Mouse (Mus musculus) brain, embryonic 14.5 days (tissue): ENCODE results near the gene Cdc42bpg. TPM values are rescaled to one million over a fixed set of nuclear protein-coding genes. Genes with fewer than 3 reads are reported as not detected.
A peak's percentile ranks its signal among the peaks of the same experiment; 100 is the strongest.

Experiments
- DNase-seq: peaks from one replicate; pipeline ENCODE4 v3.0.0-alpha.2; 2011; ENCODE audit warnings: low read depth
- CTCF ChIP-seq: fragments of 200-500 bp; IDR thresholded peaks from 2 replicates; pipeline ENCODE4 v1.5.1; 2012; ENCODE audit warnings: inconsistent platforms, mild to moderate bottlenecking, moderate library complexity, borderline replicate concordance; ENCODE audit not compliant: insufficient read depth, insufficient read length; ENCODE audit errors: extremely low read depth
- POLR2A ChIP-seq: fragments of 200-500 bp; IDR thresholded peaks from 2 replicates; pipeline ENCODE4 v1.6.1; 2012; ENCODE audit warnings: mild to moderate bottlenecking, inconsistent platforms, borderline replicate concordance; ENCODE audit not compliant: poor library complexity, insufficient read depth, insufficient read length, severe bottlenecking; ENCODE audit errors: extremely low read depth
- polyA plus RNA-seq: library from polyadenylated mRNA; depleted of rRNA; stranded (reverse); fragments of >200 nt; gene quantifications from 2 replicates; pipeline ENCODE4 v1.2.3, GENCODE M21; 2012; rRNA removed

Cdc42bpg gene
- polyA plus RNA-seq, 1 experiment: 6.5 TPM

DNA sequence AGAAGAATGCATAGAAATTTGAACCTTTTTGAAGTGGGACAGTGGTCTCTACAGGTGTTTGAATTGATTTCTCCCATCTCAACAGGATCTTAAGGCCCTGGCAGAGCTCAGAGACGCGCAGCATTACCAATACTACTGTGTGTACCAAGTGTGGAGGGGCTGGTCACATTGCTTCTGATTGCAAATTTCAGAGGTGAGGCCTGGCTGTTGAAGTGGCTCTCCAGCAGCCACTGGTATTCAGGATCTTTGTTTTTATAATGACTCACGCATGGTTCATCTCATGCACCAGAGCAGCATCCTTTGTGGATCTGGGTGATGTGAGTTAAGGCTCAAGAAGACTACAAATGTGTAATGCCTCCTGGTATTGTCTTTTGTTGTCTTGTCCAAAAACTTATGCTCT is 66.2 kb downstream of the Cdc42bpg start:
- DNase-seq: no peak

DNA sequence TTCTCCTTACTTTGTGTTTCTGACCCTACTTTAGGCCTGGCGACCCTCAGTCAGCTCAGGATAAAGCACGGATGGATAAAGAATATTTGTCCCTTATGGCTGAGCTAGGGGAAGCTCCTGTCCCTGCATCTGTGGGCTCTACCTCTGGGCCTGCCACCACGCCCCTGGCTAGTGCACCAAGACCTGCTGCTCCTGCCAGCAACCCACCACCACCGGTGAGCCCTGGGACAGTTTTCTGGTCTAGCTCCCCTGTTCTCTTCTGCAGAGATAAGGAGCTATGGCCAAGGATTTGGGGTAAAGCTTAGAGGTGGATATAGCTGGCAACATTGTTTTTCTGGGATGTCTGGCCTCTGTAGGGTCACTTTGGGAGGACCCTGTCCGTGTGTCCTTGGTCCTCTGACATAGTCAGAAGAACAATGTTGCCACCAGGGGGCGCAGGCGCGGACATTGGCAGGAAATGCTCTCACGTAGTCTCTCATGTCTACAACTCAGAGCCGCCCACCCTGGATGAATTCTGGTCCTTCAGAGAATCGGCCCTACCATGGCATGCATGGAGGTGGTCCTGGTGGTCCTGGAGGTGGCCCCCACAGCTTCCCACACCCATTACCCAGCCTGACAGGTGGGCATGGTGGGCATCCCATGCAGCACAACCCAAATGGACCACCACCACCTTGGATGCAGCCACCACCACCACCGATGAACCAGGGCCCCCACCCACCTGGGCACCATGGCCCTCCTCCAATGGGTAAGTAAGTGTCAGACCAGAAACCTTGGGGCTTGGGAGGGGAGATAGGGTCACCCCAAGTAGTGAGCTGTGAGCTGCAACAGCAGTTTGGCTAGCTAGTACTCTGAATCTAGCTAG is 67.5 kb downstream of the Cdc42bpg start:
- DNase-seq: peak; percentile 71
- TF ChIP-seq POLR2A (no peak), CTCF (peak; percentile 78)

More for the DNA sequence above, 66.2 kb downstream of the Cdc42bpg start:
- no peak for TF ChIP-seq POLR2A
- no peak for TF ChIP-seq CTCF

DNA sequence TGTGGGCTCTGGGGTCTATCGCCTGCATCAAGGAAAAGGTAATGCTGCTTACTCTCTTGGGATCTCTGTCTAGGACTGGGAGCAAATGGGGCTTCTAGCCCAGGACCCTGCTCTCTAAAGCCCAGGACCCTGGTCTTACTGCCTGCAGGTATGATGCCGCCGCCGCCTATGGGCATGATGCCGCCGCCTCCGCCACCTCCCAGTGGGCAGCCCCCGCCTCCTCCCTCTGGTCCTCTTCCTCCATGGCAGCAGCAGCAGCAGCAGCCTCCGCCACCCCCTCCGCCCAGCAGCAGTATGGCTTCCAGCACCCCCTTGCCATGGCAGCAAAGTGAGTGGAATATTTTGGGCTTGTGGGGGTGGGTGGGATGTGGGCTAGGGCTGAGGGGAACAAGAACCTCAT is 68.3 kb downstream of the Cdc42bpg start:
- no peak for TF ChIP-seq POLR2A
- TF ChIP-seq CTCF: no peak
- DNase-seq: no peak

Other genes with a start within 250 kb of the Cdc42bpg start
- 46.3 and 50.4 TPM in 2 replicates for gene Mrpl49, start 248.7 kb upstream of the Cdc42bpg start, polyA plus RNA-seq
- 1,255 and 1,497 TPM in 2 replicates for gene Fau, start 248.6 kb upstream of the Cdc42bpg start, polyA plus RNA-seq
- 36.0 and 46.5 TPM in 2 replicates for gene Znhit2, start 245.3 kb upstream of the Cdc42bpg start, polyA plus RNA-seq
- gene Tm7sf2, start 238.1 kb upstream of the Cdc42bpg start, polyA plus RNA-seq: 76.1 and 100 TPM in 2 replicates
- 95.4 and 109 TPM in 2 replicates for gene Vps51, start 229.2 kb upstream of the Cdc42bpg start, polyA plus RNA-seq
- gene Tmem262, start 226.4 kb upstream of the Cdc42bpg start, polyA plus RNA-seq: not detected in 2 replicates
- gene Gm28374, start 224.2 kb upstream of the Cdc42bpg start, polyA plus RNA-seq: 2.5 and 3.1 TPM in 2 replicates
- gene Zfpl1, start 221.5 kb upstream of the Cdc42bpg start, polyA plus RNA-seq: 103 and 127 TPM in 2 replicates
- gene Cdca5, start 221.5 kb upstream of the Cdc42bpg start, polyA plus RNA-seq: 9.7 and 16.3 TPM in 2 replicates
- gene AC131692.1, start 212.0 kb upstream of the Cdc42bpg start, polyA plus RNA-seq: 0.15 and 0.25 TPM in 2 replicates
- gene Naaladl1, start 200.7 kb upstream of the Cdc42bpg start, polyA plus RNA-seq: 1.1 and 2.0 TPM in 2 replicates
- gene Sac3d1, start 187.8 kb upstream of the Cdc42bpg start, polyA plus RNA-seq: 47.3 and 66.2 TPM in 2 replicates
- gene Snx15, start 178.2 kb upstream of the Cdc42bpg start, polyA plus RNA-seq: 52.3 and 52.4 TPM in 2 replicates
- gene Batf2, start 165.5 kb upstream of the Cdc42bpg start, polyA plus RNA-seq: 0.05 TPM in 2 replicates
- gene Arl2, start 164.9 kb upstream of the Cdc42bpg start, polyA plus RNA-seq: 109 and 144 TPM in 2 replicates
- gene Majin, start 122.1 kb upstream of the Cdc42bpg start, polyA plus RNA-seq: 0.05 TPM in 1 of 2 replicates, not detected in the other
- gene Gpha2, start 80.1 kb upstream of the Cdc42bpg start, polyA plus RNA-seq: 0.22 TPM in 1 of 2 replicates, not detected in the other
- 121 and 133 TPM in 2 replicates for gene Ppp2r5b, start 70.6 kb upstream of the Cdc42bpg start, polyA plus RNA-seq
- 21.8 and 28.9 TPM in 2 replicates for gene Atg2a, start 64.8 kb upstream of the Cdc42bpg start, polyA plus RNA-seq
- gene Ehd1, start 29.7 kb upstream of the Cdc42bpg start, polyA plus RNA-seq: 200 and 212 TPM in 2 replicates
- 105 and 129 TPM in 2 replicates for gene Men1, start 28.5 kb downstream of the Cdc42bpg start, polyA plus RNA-seq
- gene Map4k2, start 34.7 kb downstream of the Cdc42bpg start, polyA plus RNA-seq: 110 and 154 TPM in 2 replicates
- 147 and 220 TPM in 2 replicates for gene Sf1, start 57.2 kb downstream of the Cdc42bpg start, polyA plus RNA-seq
- 2.1 and 2.9 TPM in 2 replicates for gene Pygm, start 77.9 kb downstream of the Cdc42bpg start, polyA plus RNA-seq
- 46.0 and 53.1 TPM in 2 replicates for gene Rasgrp2, start 92.9 kb downstream of the Cdc42bpg start, polyA plus RNA-seq
- gene Nrxn2, start 112.3 kb downstream of the Cdc42bpg start, polyA plus RNA-seq: 159 and 311 TPM in 2 replicates
- gene Slc22a12, start 236.6 kb downstream of the Cdc42bpg start, polyA plus RNA-seq: not detected in 2 replicates